Mouse (Mus musculus): ENCODE results near the gene Trmt1. TPM values are rescaled to one million over a fixed set of nuclear protein-coding genes. Genes with fewer than 3 reads are reported as not detected.
A peak's percentile ranks its signal among the peaks of the same experiment; 100 is the strongest.

Trmt1 gene
- polyA plus RNA-seq, 1 experiment from 2014 or later, result 73.6 TPM

DNA sequence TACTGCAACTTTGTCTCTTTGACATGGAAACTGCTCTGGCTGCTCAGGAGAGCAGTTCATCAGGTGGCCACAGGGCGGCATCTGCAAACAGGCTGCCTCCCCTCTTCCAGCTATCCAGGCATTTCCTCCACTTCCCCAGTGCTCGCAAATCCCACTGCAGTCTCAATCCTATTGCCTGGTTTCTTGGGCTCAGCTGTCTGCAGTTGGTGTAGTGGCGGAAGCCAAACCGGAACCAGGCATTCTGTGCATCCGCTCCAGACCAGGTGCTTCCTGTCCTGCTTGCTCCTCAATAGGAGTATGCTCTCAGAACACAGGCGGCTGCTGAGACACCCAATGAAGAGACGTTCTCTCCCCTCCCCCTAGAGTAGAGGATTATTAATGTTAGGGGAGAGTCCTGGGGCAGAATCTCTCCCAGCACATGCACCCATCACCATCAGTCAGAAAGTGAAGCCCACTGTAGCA is 13.8 kb downstream of the Trmt1 start:
- Histone ChIP-seq H3K4me2 (replicated peaks) (no peak overlapping the region), H3K9ac (no peak overlapping the region), H3K27ac (0 out of 2 replicates have a peak overlapping the region, but pooled peaks have one; percentile 23), H3K4me1 (peaks cover 22% of the 10 kb centered on the region), H3K27me3 (peaks cover 41% of the 10 kb centered on the region), H3K4me3 (no peak overlapping the region), H3K9me3 (no peaks in the 10 kb centered on the region), H3K36me3 (peaks cover 48% of the 10 kb centered on the region)
- no peak for ATAC-seq (ENCODE audit: insufficient number of reproducible peaks, insufficient read depth, low FRiP score, low TSS enrichment)
- 68% methylated on average over 7 of the region's 7 CpGs for WGBS

DNA sequence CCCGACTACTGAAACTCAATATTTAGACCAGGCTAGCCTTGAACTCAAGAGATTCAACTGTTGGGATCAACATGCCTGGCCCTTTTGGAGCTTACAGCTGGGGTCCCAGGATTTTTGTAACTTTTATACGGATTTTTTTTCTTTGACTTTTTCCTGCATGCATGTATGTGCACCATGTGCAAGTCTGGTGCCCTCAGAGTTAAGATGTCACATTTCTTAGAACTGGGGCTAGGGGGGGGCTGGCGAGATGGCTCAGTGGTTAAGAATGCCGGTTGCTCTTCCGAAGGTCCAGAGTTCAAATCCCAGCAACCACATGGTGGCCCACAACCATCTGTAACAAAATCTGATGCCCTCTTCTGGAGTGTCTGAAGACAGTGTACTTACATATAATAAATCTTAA is 14.4 kb downstream of the Trmt1 start:
- Histone ChIP-seq H3K9ac (no peak overlapping the region), H3K27me3 (peaks cover 46% of the 10 kb centered on the region), H3K4me2 (replicated peaks) (no peak overlapping the region), H3K4me3 (no peak overlapping the region), H3K9me3 (no peaks in the 10 kb centered on the region), H3K27ac (0 out of 2 replicates have a peak overlapping the region, but pooled peaks have one; percentile 23), H3K4me1 (peaks cover 26% of the 10 kb centered on the region), H3K36me3 (peaks cover 43% of the 10 kb centered on the region)
- no peak for ATAC-seq (ENCODE audit: insufficient number of reproducible peaks, insufficient read depth, low FRiP score, low TSS enrichment)
- 82% methylated on average over 5 of the region's 5 CpGs for WGBS

DNA sequence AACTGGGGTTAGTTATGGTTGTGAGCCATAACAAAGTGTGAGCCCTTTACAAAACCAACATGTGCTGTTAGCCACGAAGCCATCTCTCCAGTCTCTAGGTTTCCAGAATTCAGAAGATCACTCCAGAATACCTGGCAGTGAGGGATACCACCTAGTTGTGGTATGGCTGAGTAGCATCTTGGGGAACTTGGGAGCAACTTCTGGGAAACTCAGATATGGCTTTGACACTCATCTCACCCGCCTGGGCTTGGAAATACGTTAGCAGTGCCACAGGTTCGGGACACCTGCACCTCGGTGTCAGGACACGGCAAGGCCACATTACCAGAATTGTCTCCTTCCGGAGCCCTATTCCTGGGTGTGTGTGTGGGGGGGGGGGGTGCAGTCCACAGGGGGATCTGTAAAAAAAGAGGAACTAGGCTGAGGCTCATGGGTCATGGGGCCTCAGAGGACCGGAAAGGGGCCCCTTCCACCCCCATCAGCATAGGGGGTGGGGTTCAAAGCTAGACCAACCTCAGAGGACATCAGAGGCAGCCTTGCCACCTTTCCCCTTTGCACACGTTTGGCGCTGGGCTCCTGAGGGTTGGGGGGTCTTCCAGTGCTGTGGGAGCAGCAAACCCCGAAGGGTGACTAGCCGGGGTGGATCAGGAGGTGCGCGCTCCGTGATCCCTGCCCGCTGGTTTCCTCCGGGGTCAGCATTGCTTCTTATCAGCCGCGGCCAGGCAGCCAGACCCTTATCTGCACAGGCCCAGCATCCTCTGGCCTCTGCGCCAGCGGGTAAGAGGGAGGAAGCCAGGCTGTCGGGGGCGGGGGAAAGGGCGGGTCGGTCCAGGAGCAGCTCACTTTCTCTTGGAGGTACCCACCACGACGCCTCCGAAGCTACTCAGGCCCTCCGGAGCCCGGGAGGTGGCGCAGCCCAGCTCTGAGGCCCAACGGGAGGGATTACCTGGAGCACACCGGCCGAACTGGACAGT is 15.1 kb downstream of the Trmt1 start, which contains the start of gene Lyl1:
Gene Lyl1, plus strand, starts transcription at position 517 of the 971 bp plus-strand sequence.
- ATAC-seq (ENCODE audit: insufficient number of reproducible peaks, insufficient read depth, low FRiP score, low TSS enrichment), result peak; percentile 41; the same call in 1 of the 2 replicates
- H3K4me2 ChIP-seq (replicated peaks), result peak within 1 kb of the TSS; percentile 21; the same call in 1 of the 2 replicates
- H3K4me3 ChIP-seq, result peak within 1 kb of the TSS; percentile 17
- no peak within 1 kb of the TSS; the same call in 1 of the 2 replicates for H3K9ac ChIP-seq
- peaks cover 49% of the 10 kb centered on the region for H3K27me3 ChIP-seq
- H3K36me3 ChIP-seq, result peaks cover 37% of the 10 kb centered on the region
- H3K9me3 ChIP-seq, result no peaks in the 10 kb centered on the region
- 10% methylated on average over 34 of the region's 34 CpGs for WGBS
- H3K4me1 ChIP-seq, result peaks cover 28% of the 10 kb centered on the region
- H3K27ac ChIP-seq, result peak within 1 kb of the TSS; percentile 57; the same call in 1 of the 2 replicates

DNA sequence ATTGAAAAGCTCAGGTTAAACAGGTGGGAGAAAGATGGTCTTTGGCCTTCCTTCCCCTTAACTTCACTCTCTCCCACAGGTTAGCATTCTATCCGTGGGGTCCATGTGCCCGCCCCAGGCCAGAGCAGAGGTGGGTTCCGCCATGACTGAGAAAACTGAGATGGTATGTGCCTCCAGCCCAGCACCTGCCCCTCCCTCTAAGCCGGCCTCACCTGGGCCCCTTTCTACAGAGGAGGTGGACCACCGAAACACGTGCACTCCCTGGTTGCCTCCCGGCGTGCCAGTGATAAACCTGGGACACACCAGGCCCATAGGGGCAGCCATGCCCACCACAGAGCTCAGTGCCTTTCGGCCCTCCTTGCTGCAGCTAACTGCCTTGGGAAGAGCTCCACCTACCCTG is 16.5 kb downstream of the Trmt1 start:
- no peak overlapping the region for H3K9ac ChIP-seq
- peaks cover 25% of the 10 kb centered on the region for H3K36me3 ChIP-seq
- WGBS, result 69% methylated on average over 9 of the region's 9 CpGs
- no peak for ATAC-seq (ENCODE audit: insufficient number of reproducible peaks, insufficient read depth, low FRiP score, low TSS enrichment)
- H3K27me3 ChIP-seq, result peaks cover 61% of the 10 kb centered on the region
- peaks cover 40% of the 10 kb centered on the region for H3K4me1 ChIP-seq
- H3K27ac ChIP-seq, result no peak overlapping the region
- 0 out of 2 replicates have a peak overlapping the region, but pooled peaks have one; percentile 38 for H3K4me2 ChIP-seq (replicated peaks)
- H3K9me3 ChIP-seq, result no peaks in the 10 kb centered on the region
- H3K4me3 ChIP-seq, result peak overlapping the region; percentile 17

DNA sequence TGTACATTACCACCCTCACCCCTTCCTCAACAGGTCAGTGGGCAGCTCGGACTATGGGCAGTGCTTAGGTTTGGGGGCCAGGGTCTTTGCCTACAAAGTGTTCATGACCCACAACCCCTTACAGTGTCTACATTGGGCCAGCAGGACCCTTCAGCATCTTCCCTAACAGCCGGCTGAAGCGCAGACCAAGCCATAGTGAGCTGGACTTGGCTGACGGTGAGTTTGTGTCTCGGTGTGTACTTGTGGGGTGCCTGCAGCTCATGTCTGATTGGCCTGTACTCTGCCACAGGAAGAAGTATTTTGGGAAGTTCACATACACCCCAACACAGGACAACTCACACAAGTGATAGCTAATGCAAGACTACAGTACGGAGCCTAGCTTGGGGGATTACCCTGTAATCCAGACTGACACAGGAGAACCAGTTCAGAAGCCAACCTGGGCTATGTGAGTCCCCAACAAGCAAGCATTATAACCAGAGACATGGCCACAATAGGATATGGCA is 16.9 kb downstream of the Trmt1 start:
- H3K9ac ChIP-seq, result no peak overlapping the region
- peaks cover 25% of the 10 kb centered on the region for H3K36me3 ChIP-seq
- 80% methylated on average over 6 of the region's 6 CpGs for WGBS
- no peaks in the 10 kb centered on the region for H3K9me3 ChIP-seq
- H3K4me1 ChIP-seq, result peaks cover 45% of the 10 kb centered on the region
- ATAC-seq (ENCODE audit: insufficient number of reproducible peaks, insufficient read depth, low FRiP score, low TSS enrichment), result no peak
- H3K27ac ChIP-seq, result no peak overlapping the region
- H3K27me3 ChIP-seq, result peaks cover 65% of the 10 kb centered on the region
- peak overlapping the region; percentile 20 for H3K4me3 ChIP-seq
- H3K4me2 ChIP-seq (replicated peaks), result 0 out of 2 replicates have a peak overlapping the region, but pooled peaks have one; percentile 38

DNA sequence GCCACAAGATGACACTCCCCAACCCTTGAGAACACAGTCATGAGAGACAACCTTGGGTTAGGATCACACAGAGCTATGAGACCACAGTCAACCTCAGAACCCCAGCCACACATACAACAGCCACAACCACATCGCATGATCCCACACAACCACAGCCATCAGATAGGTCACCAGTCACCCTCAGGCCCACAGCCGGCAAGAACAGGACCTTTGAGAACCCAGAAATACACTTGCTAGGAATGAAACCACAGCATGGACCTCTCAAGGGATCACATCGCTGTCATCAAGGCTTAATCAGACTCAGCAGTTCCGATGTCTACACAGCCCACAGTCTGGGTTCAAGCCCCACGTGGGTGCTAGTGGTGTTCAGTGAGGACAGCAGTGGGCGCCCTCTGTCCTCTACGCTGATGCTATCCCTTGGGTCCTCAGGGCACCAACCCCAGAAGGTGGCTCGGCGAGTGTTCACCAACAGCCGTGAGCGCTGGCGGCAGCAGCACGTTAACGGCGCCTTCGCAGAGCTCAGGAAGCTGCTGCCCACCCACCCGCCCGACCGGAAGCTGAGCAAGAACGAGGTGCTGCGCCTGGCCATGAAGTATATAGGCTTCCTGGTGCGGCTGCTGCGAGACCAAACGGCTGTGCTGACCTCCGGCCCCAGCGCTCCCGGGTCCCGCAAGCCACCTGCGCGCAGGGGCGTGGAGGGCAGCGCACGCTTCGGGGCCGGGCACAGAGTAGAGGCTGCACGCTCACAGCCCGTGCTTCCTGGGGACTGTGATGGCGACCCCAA is 17.6 kb downstream of the Trmt1 start:
- Histone ChIP-seq H3K4me2 (replicated peaks) (peak overlapping the region; percentile 38), H3K27me3 (peaks cover 71% of the 10 kb centered on the region), H3K9me3 (no peaks in the 10 kb centered on the region), H3K9ac (0 out of 2 replicates have a peak overlapping the region, but pooled peaks have one; percentile 10), H3K27ac (no peak overlapping the region), H3K4me1 (peaks cover 49% of the 10 kb centered on the region), H3K36me3 (peaks cover 21% of the 10 kb centered on the region), H3K4me3 (peak overlapping the region; percentile 20)
- WGBS, result 10% methylated on average over 38 of the region's 38 CpGs
- ATAC-seq (ENCODE audit: insufficient number of reproducible peaks, insufficient read depth, low FRiP score, low TSS enrichment), result no peak

DNA sequence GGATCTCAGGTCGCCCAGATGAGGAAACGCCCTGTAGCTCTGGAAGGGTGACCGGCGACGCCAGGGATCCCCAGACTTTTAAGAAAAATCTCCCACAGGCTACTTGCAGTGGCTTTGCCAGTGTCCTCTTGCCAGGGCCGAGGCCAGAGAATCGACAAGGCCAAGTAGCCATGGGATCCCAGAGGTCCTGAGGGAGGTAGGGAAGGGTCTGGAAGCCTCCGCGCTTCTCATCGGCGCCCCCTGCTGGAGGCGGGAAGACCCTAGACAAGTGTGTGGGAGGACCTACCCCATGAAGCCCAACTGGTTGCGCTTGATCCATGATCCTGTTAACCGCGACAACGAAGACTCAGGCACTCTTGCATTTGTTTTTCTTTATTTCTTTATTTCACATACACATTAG is 18.2 kb downstream of the Trmt1 start:
- no peak overlapping the region for H3K27ac ChIP-seq

DNA sequence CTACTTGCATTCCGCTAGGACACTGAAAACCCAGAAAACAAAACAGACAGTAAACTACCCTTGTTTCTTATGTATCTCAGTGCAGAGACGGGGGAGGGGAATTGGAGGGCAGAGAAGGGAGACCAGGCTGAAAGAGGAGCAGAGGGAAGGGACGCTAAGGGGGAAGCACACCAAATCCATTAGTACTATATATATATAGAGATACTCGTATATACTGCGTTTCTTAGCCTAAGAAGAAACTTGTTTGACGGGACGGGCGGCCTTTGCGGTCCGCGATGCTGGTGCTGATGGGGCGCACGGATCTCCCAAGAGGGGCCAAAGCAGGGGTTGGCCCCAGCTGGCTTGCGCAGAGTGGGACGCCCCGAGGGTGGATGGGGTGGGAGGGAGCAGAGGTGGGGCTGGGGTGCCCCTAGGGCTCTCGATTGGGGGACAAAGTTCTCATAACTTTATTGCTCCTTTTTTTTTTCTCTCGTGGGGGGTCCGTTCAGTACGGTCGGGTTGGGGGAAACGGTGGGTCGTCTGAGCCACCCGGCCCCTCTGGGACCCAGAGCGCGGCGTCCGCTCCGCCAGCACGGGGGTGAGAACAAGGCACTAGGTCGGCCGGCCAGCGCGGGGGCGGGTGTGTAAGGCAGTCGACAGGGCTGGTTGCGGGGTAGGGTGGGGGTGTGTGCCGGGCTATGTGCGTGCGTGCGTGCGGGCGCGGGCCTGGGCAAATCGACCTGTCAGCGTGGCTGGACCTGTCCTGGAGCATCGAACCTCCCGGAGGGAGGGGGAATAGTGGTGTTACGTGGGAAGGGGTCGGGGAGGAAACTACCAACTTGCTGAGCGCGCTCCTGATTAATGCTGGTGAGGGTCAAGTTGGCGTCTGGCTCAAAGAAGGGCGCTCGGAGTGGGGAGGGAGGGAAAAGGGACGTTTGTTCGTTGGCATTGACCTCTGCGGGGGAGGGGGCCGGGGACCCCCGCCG is 19.0 kb downstream of the Trmt1 start:
- Histone ChIP-seq H3K27ac (no peak overlapping the region), H3K4me2 (replicated peaks) (peak overlapping the region; percentile 33), H3K36me3 (peaks cover 7% of the 10 kb centered on the region; the same call in 1 of the 2 replicates), H3K9ac (no peak overlapping the region), H3K9me3 (no peaks in the 10 kb centered on the region), H3K27me3 (peaks cover 77% of the 10 kb centered on the region), H3K4me3 (0 out of 2 replicates have a peak overlapping the region, but pooled peaks have one; percentile 20), H3K4me1 (peaks cover 57% of the 10 kb centered on the region)
- ATAC-seq (ENCODE audit: insufficient number of reproducible peaks, insufficient read depth, low FRiP score, low TSS enrichment), result no peak
- 1% methylated on average over 61 of the region's 61 CpGs for WGBS

More for the DNA sequence above, 18.2 kb downstream of the Trmt1 start:
- Histone ChIP-seq H3K27me3 (peaks cover 77% of the 10 kb centered on the region), H3K36me3 (peaks cover 14% of the 10 kb centered on the region), H3K4me3 (peak overlapping the region; percentile 20), H3K9me3 (no peaks in the 10 kb centered on the region), H3K9ac (no peak overlapping the region), H3K4me2 (replicated peaks) (peak overlapping the region; percentile 38), H3K4me1 (peaks cover 56% of the 10 kb centered on the region)
- no peak for ATAC-seq (ENCODE audit: insufficient number of reproducible peaks, insufficient read depth, low FRiP score, low TSS enrichment)
- under 1% methylated on average over 16 of the region's 16 CpGs for WGBS

DNA sequence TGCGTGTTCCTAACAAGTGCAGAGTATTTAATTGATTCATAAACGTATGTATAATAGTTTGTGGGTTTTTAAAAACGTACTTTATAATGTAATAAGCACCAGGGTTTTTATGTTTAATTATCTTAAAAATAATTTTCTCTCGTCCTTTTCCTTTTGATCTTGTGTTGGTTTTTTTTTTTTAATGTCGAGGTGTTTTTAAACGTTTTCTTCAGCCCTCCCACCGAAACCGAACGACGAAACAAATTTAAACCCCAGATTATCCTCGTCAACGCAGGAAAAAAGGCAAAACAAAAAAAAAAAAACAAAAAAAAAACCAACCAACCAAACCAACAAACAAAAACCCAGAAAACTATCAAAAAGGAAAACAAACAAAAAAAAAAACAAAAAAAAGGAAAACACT is 19.9 kb downstream of the Trmt1 start:
- H3K27ac ChIP-seq, result no peak overlapping the region
- peaks cover 76% of the 10 kb centered on the region for H3K27me3 ChIP-seq
- H3K4me3 ChIP-seq, result no peak overlapping the region
- no peak overlapping the region for H3K9ac ChIP-seq
- ATAC-seq (ENCODE audit: insufficient number of reproducible peaks, insufficient read depth, low FRiP score, low TSS enrichment), result no peak
- peaks cover 7% of the 10 kb centered on the region; the same call in 1 of the 2 replicates for H3K36me3 ChIP-seq
- H3K9me3 ChIP-seq, result no peaks in the 10 kb centered on the region
- 1% methylated on average over 12 of the region's 12 CpGs for WGBS
- H3K4me2 ChIP-seq (replicated peaks), result peak overlapping the region; percentile 33; the same call in 1 of the 2 replicates
- H3K4me1 ChIP-seq, result peaks cover 58% of the 10 kb centered on the region

DNA sequence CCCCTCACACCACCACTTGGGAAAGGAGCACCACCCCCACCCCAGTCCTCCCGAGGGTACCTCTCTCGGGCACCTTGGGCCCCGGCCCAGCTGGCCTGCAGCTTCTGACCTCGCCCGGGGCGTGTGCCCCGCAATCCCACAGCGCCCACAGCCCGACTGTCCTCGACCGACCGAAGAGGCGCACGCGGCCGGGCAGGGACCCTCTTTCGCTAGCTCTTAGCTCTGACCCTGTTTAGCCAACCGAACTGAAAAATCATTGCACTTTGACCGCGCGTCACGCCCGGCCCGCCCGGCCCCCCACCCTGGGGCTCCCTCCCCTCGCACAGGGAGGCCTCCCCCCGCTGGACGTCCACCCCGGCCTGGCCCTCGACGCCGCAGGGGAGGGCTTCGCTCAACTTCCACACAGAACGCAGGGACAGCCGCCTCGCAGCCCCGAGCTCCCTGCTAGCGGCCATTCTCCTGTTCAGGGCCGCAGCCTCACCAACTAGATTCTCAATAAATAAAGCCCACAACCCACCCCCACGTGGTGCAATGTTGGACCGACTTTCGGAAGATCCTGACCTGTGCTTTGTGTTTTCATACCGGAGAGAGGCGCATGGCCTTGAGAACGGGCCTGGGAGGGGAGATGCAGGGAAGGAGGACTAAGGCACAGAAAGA is 20.6 kb downstream of the Trmt1 start:
- peaks cover 7% of the 10 kb centered on the region; the same call in 1 of the 2 replicates for H3K36me3 ChIP-seq
- H3K27ac ChIP-seq, result no peak overlapping the region
- H3K9me3 ChIP-seq, result no peaks in the 10 kb centered on the region
- H3K9ac ChIP-seq, result peak overlapping the region; percentile 44; the same call in 1 of the 2 replicates
- peaks cover 61% of the 10 kb centered on the region for H3K4me1 ChIP-seq
- WGBS, result 1% methylated on average over 45 of the region's 45 CpGs
- peak overlapping the region; percentile 21 for H3K4me3 ChIP-seq
- H3K27me3 ChIP-seq, result peaks cover 68% of the 10 kb centered on the region
- no peak for ATAC-seq (ENCODE audit: insufficient number of reproducible peaks, insufficient read depth, low FRiP score, low TSS enrichment)
- peak overlapping the region; percentile 30 for H3K4me2 ChIP-seq (replicated peaks)
